Mouse (Mus musculus) heart, embryonic 15.5 days (tissue): ENCODE data around the gene Enthd1. TPM values are rescaled to one million over a fixed set of nuclear protein-coding genes. Genes with fewer than 3 reads are reported as not detected.
"Not testable (repeated sequence)": the region's sequence is repeated elsewhere in the genome, so short reads cannot be mapped to it uniquely, and the experiment has no call there.

ENCODE experiments used
- ATAC-seq: fragments of 200-750 bp; cut with Nextera tagmentation; replicated peaks from 2 replicates; pipeline ENCODE4 v1.8.0; 2017; ENCODE audit warnings: low read depth, moderate TSS enrichment; ENCODE audit not compliant: insufficient number of reproducible peaks, insufficient read depth, low FRiP score
- H3K27ac ChIP-seq: fragments of 300-500 bp; sonication (generic); 2 replicates; pipeline ENCODE4 v1.5.1; 2015; ENCODE audit warnings: mild to moderate bottlenecking, inconsistent platforms
- H3K27me3 ChIP-seq: fragments of 300-500 bp; sonication (generic); 2 replicates; pipeline ENCODE4 v1.6.1; 2015; ENCODE audit warnings: inconsistent platforms
- H3K36me3 ChIP-seq: fragments of 300-500 bp; sonication (generic); 2 replicates; pipeline ENCODE4 v1.6.1; 2015; ENCODE audit warnings: mild to moderate bottlenecking, inconsistent platforms
- H3K4me1 ChIP-seq: fragments of 300-500 bp; sonication (generic); replicated peaks from 2 replicates; pipeline ENCODE4 v1.6.1; 2015; ENCODE audit warnings: inconsistent platforms
- H3K4me2 ChIP-seq: fragments of 300-500 bp; sonication (generic); 2 replicates; pipeline ENCODE4 v1.6.1; 2015; ENCODE audit warnings: inconsistent platforms, mild to moderate bottlenecking, moderate library complexity
- H3K4me3 ChIP-seq: fragments of 300-500 bp; sonication (generic); 2 replicates; pipeline ENCODE4 v1.5.1; 2015; ENCODE audit warnings: mild to moderate bottlenecking, inconsistent platforms
- H3K9ac ChIP-seq: fragments of 300-500 bp; sonication (generic); 2 replicates; pipeline ENCODE4 v1.6.1; 2015; ENCODE audit warnings: mild to moderate bottlenecking, inconsistent platforms
- H3K9me3 ChIP-seq: fragments of 300-500 bp; sonication (generic); replicated peaks from 2 replicates; pipeline ENCODE4 v1.6.1; 2016; ENCODE audit warnings: inconsistent platforms
- WGBS: fragments of 180-500 bp; shearing (Covaris S2); methylation state at CpG from one replicate; pipeline ENCODE4 v1.1.7; 2015; ENCODE audit warnings: mixed read lengths; 5-methylcytosine and 5-hydroxymethylcytosine counted together
- polyA plus RNA-seq: library from polyadenylated mRNA; unstranded; fragments of >200 nt; fragmentation: Nextera tagmentation; extraction: Ambion mirVana; gene quantifications from 2 replicates; pipeline ENCODE4 v1.2.1, GENCODE M21; 2015

Gene Enthd1
- polyA plus RNA-seq, 1 experiment from 2014 or later, result not detected

GRCm38 (mm10) chr15:80592737-80593136 is 27.8 kb upstream of the Enthd1 start:
- no peak overlapping the region for H3K27ac ChIP-seq
- WGBS, result 81% methylated on average over 6 of the region's 6 CpGs
- no peak overlapping the region for H3K4me2 ChIP-seq
- H3K27me3 ChIP-seq, result 0 out of 2 replicates have a peak, but pooled peaks cover 4% of the 10 kb centered on the region
- H3K4me1 ChIP-seq, result peaks cover 10% of the 10 kb centered on the region
- H3K9ac ChIP-seq, result no peak overlapping the region
- H3K9me3 ChIP-seq, result no peaks in the 10 kb centered on the region
- no peak for ATAC-seq
- H3K36me3 ChIP-seq, result no peaks in the 10 kb centered on the region
- H3K4me3 ChIP-seq, result no peak overlapping the region

GRCm38 (mm10) chr15:80590641-80591040 is 25.7 kb upstream of the Enthd1 start:
- Histone ChIP-seq H3K9ac (no peak overlapping the region), H3K4me2 (no peak overlapping the region), H3K36me3 (no peaks in the 10 kb centered on the region), H3K27ac (no peak overlapping the region), H3K4me3 (no peak overlapping the region), H3K4me1 (peaks cover 13% of the 10 kb centered on the region), H3K9me3 (no peaks in the 10 kb centered on the region), H3K27me3 (0 out of 2 replicates have a peak, but pooled peaks cover 5% of the 10 kb centered on the region)
- ATAC-seq, result no peak
- WGBS, result 88% methylated on average over 5 of the region's 5 CpGs

- Histone ChIP-seq H3K4me1 (peaks cover 16% of the 10 kb centered on the region), H3K27ac (no peak overlapping the region), H3K27me3 (peaks cover 24% of the 10 kb centered on the region), H3K4me3 (no peak overlapping the region), H3K4me2 (no peak overlapping the region), H3K9me3 (no peaks in the 10 kb centered on the region), H3K36me3 (no peaks in the 10 kb centered on the region), H3K9ac (no peak overlapping the region)
- no peak for ATAC-seq
- 58% methylated on average over 4 of the region's 4 CpGs for WGBS
Observed at GRCm38 (mm10) chr15:80586296-80586695, 21.3 kb upstream of the Enthd1 start.

GRCm38 (mm10) chr15:80582581-80583495 is 17.9 kb upstream of the Enthd1 start:
- H3K27ac ChIP-seq, result no peak overlapping the region
- peak overlapping the region; percentile 16; the same call in 1 of the 2 replicates for H3K4me2 ChIP-seq
- no peak for ATAC-seq
- no peak overlapping the region for H3K4me3 ChIP-seq
- H3K36me3 ChIP-seq, result no peaks in the 10 kb centered on the region
- H3K27me3 ChIP-seq, result peaks cover 31% of the 10 kb centered on the region
- 43% methylated on average over 20 of the region's 20 CpGs for WGBS
- peaks cover 11% of the 10 kb centered on the region; the same call in 1 of the 2 replicates for H3K4me1 ChIP-seq
- no peaks in the 10 kb centered on the region for H3K9me3 ChIP-seq
- no peak overlapping the region for H3K9ac ChIP-seq

GRCm38 (mm10) chr15:80580585-80580984 is 15.6 kb upstream of the Enthd1 start:
- not testable (repeated sequence) for ATAC-seq, H3K9me3 ChIP-seq, H3K4me3 ChIP-seq, H3K4me2 ChIP-seq, H3K36me3 ChIP-seq, H3K9ac ChIP-seq, H3K27ac ChIP-seq
- WGBS, result 54% methylated on average over 1 of the region's 1 CpGs
- H3K4me1 ChIP-seq, result peaks cover 12% of the 10 kb centered on the region
- H3K27me3 ChIP-seq, result peaks cover 46% of the 10 kb centered on the region

- Histone ChIP-seq H3K4me1 (peaks cover 12% of the 10 kb centered on the region), H3K4me3 (no peak overlapping the region), H3K27me3 (peaks cover 54% of the 10 kb centered on the region), H3K9ac (no peak overlapping the region), H3K4me2 (no peak overlapping the region), H3K36me3 (no peaks in the 10 kb centered on the region), H3K27ac (no peak overlapping the region), H3K9me3 (no peaks in the 10 kb centered on the region)
- ATAC-seq, result no peak
- WGBS, result 64% methylated on average over 3 of the region's 3 CpGs
Observed at GRCm38 (mm10) chr15:80579121-80579520, 14.2 kb upstream of the Enthd1 start.

- Histone ChIP-seq H3K4me2 (peak overlapping the region; percentile 34), H3K27me3 (peaks cover 58% of the 10 kb centered on the region), H3K9ac (no peak overlapping the region), H3K36me3 (no peaks in the 10 kb centered on the region), H3K27ac (no peak overlapping the region), H3K4me1 (peaks cover 4% of the 10 kb centered on the region), H3K9me3 (no peaks in the 10 kb centered on the region), H3K4me3 (no peak overlapping the region)
- no peak for ATAC-seq
- 19% methylated on average over 22 of the region's 22 CpGs for WGBS
Observed at GRCm38 (mm10) chr15:80577166-80577960, 12.4 kb upstream of the Enthd1 start.

- Histone ChIP-seq H3K9me3 (no peaks in the 10 kb centered on the region), H3K36me3 (no peaks in the 10 kb centered on the region), H3K27me3 (peaks cover 56% of the 10 kb centered on the region), H3K9ac (no peak overlapping the region), H3K27ac (no peak overlapping the region), H3K4me2 (no peak overlapping the region), H3K4me1 (peaks cover 4% of the 10 kb centered on the region), H3K4me3 (no peak overlapping the region)
- no peak for ATAC-seq
- WGBS, result 75% methylated on average over 11 of the region's 11 CpGs
Observed at GRCm38 (mm10) chr15:80576415-80576994, 11.5 kb upstream of the Enthd1 start.

- Histone ChIP-seq H3K4me2 (no peak overlapping the region), H3K9me3 (no peaks in the 10 kb centered on the region), H3K9ac (no peak overlapping the region), H3K27ac (no peak overlapping the region), H3K4me1 (peaks cover 4% of the 10 kb centered on the region), H3K36me3 (no peaks in the 10 kb centered on the region), H3K27me3 (peaks cover 57% of the 10 kb centered on the region), H3K4me3 (no peak overlapping the region)
- no peak for ATAC-seq
- 87% methylated on average over 13 of the region's 13 CpGs for WGBS
Observed at GRCm38 (mm10) chr15:80575817-80576370, 10.9 kb upstream of the Enthd1 start.

- Histone ChIP-seq H3K36me3 (no peaks in the 10 kb centered on the region), H3K27me3 (peaks cover 62% of the 10 kb centered on the region), H3K9ac (no peak overlapping the region), H3K4me2 (no peak overlapping the region), H3K9me3 (no peaks in the 10 kb centered on the region), H3K4me3 (no peak overlapping the region), H3K27ac (no peak overlapping the region), H3K4me1 (peaks cover 4% of the 10 kb centered on the region)
- 84% methylated on average over 17 of the region's 17 CpGs for WGBS
- ATAC-seq, result no peak
Observed at GRCm38 (mm10) chr15:80574211-80575040, 9.5 kb upstream of the Enthd1 start.
